Mouse (Mus musculus) hindbrain, embryonic 14.5 days (tissue): ENCODE measurements around the gene Mms19. TPM values are rescaled to one million over a fixed set of nuclear protein-coding genes. Genes with fewer than 3 reads are reported as not detected.
"Not testable (repeated sequence)": the region's sequence is repeated elsewhere in the genome, so short reads cannot be mapped to it uniquely, and the experiment has no call there.

ENCODE experiments used
- ATAC-seq: fragments of 200-750 bp; cut with Nextera tagmentation; 2 replicates; pipeline ENCODE4 v1.8.0; 2017; ENCODE audit warnings: moderate number of reproducible peaks, mild to moderate bottlenecking, moderate TSS enrichment, moderate library complexity; ENCODE audit not compliant: low FRiP score
- DNase-seq: peaks from one replicate; pipeline ENCODE4 v3.0.0-alpha.2; 2015; ENCODE audit warnings: low spot score
- H3K27ac ChIP-seq: fragments of 300-500 bp; sonication (generic); 2 replicates; pipeline ENCODE4 v1.5.1; 2014; ENCODE audit warnings: mild to moderate bottlenecking, moderate library complexity
- H3K27me3 ChIP-seq: fragments of 300-500 bp; sonication (generic); 2 replicates; pipeline ENCODE4 v1.6.1; 2014; ENCODE audit warnings: mild to moderate bottlenecking, low read length, mixed read lengths; ENCODE audit not compliant: control insufficient read depth, insufficient read depth
- H3K36me3 ChIP-seq: fragments of 300-500 bp; sonication (generic); replicated peaks from 2 replicates; pipeline ENCODE4 v1.6.1; 2014; ENCODE audit not compliant: control insufficient read depth, insufficient read depth
- H3K4me1 ChIP-seq: fragments of 300-500 bp; sonication (generic); replicated peaks from 2 replicates; pipeline ENCODE4 v1.6.1; 2014; ENCODE audit warnings: antibody characterized with exemption, low read length, mixed read lengths; ENCODE audit not compliant: control insufficient read depth, insufficient read depth
- H3K4me2 ChIP-seq: fragments of 300-500 bp; sonication (generic); replicated peaks from 2 replicates; pipeline ENCODE4 v1.6.1; 2014; ENCODE audit warnings: mild to moderate bottlenecking, moderate library complexity
- H3K4me3 ChIP-seq: fragments of 300-500 bp; sonication (generic); replicated peaks from 2 replicates; pipeline ENCODE4 v1.5.1; 2014; ENCODE audit warnings: mild to moderate bottlenecking, low read length
- H3K9ac ChIP-seq: fragments of 300-500 bp; sonication (generic); 2 replicates; pipeline ENCODE4 v1.6.1; 2014
- H3K9me3 ChIP-seq: fragments of 300-500 bp; sonication (generic); 2 replicates; pipeline ENCODE4 v1.6.1; 2016; ENCODE audit warnings: low read length; ENCODE audit not compliant: control insufficient read depth
- WGBS: fragments of 180-500 bp; shearing (Covaris S2); extraction: QIAGEN DNeasy Blood & Tissue Kit; methylation state at CpG from one replicate; pipeline ENCODE4 v1.1.7; 2014; 5-methylcytosine and 5-hydroxymethylcytosine counted together
- polyA plus RNA-seq: library from polyadenylated mRNA; unstranded; fragments of >200 nt; fragmentation: Nextera tagmentation; extraction: Ambion mirVana; gene quantifications from 2 replicates; pipeline ENCODE4 v1.2.1, GENCODE M21; 2014

The Mms19 gene
- polyA plus RNA-seq, 1 experiment from 2014 or later, result 31.6 TPM

GRCm38 (mm10) chr19:41920412-41921067, 60.4 kb downstream of the Mms19 start:
- Histone ChIP-seq H3K4me3 (no peak overlapping the region), H3K4me1 (no peaks in the 10 kb centered on the region), H3K27me3 (no peaks in the 10 kb centered on the region), H3K27ac (no peak overlapping the region), H3K9ac (no peak overlapping the region), H3K4me2 (no peak overlapping the region), H3K36me3 (peaks cover 81% of the 10 kb centered on the region), H3K9me3 (no peaks in the 10 kb centered on the region)
- no peak for ATAC-seq
- DNase-seq, result no peak
- 83% methylated on average over 5 of the region's 5 CpGs for WGBS

GRCm38 (mm10) chr19:41919471-41919870, 61.5 kb downstream of the Mms19 start:
- H3K27me3 ChIP-seq, result no peaks in the 10 kb centered on the region
- no peak overlapping the region for H3K9ac ChIP-seq
- no peaks in the 10 kb centered on the region for H3K4me1 ChIP-seq
- H3K27ac ChIP-seq, result no peak overlapping the region
- DNase-seq (no peak), ATAC-seq (no peak)
- H3K9me3 ChIP-seq, result no peaks in the 10 kb centered on the region
- no peak overlapping the region for H3K4me3 ChIP-seq
- peaks cover 75% of the 10 kb centered on the region for H3K36me3 ChIP-seq
- H3K4me2 ChIP-seq, result no peak overlapping the region
- WGBS, result 85% methylated on average over 4 of the region's 4 CpGs

- no peak for DNase-seq
- H3K36me3 ChIP-seq, result peaks cover 51% of the 10 kb centered on the region
- H3K27ac ChIP-seq, result no peak overlapping the region
- H3K4me1 ChIP-seq, result peaks cover 18% of the 10 kb centered on the region
- no peaks in the 10 kb centered on the region for H3K9me3 ChIP-seq
- no peak overlapping the region for H3K4me3 ChIP-seq
- ATAC-seq, result no peak
- H3K4me2 ChIP-seq, result no peak overlapping the region
- no peaks in the 10 kb centered on the region for H3K27me3 ChIP-seq
- WGBS, result 91% methylated on average over 4 of the region's 4 CpGs
- H3K9ac ChIP-seq, result no peak overlapping the region
Measured at GRCm38 (mm10) chr19:41916853-41917252, 64.1 kb downstream of the Mms19 start.

- Histone ChIP-seq H3K36me3 (peaks cover 35% of the 10 kb centered on the region), H3K27ac (no peak overlapping the region), H3K9me3 (no peaks in the 10 kb centered on the region), H3K4me2 (no peak overlapping the region), H3K9ac (no peak overlapping the region), H3K4me1 (peaks cover 18% of the 10 kb centered on the region), H3K4me3 (no peak overlapping the region), H3K27me3 (no peaks in the 10 kb centered on the region)
- WGBS, result 92% methylated on average over 3 of the region's 3 CpGs
- ATAC-seq (no peak), DNase-seq (no peak)
Measured at GRCm38 (mm10) chr19:41915294-41915693, 65.7 kb downstream of the Mms19 start.

GRCm38 (mm10) chr19:41914592-41914882, 66.4 kb downstream of the Mms19 start:
- Histone ChIP-seq H3K36me3 (peaks cover 29% of the 10 kb centered on the region), H3K4me1 (peaks cover 18% of the 10 kb centered on the region)
- not testable (repeated sequence) for H3K27ac ChIP-seq, DNase-seq, H3K9me3 ChIP-seq, H3K4me2 ChIP-seq, H3K4me3 ChIP-seq, ATAC-seq, H3K27me3 ChIP-seq, H3K9ac ChIP-seq

GRCm38 (mm10) chr19:41913774-41914591, 67.0 kb downstream of the Mms19 start:
- Histone ChIP-seq H3K4me1 (peaks cover 18% of the 10 kb centered on the region), H3K27me3 (no peaks in the 10 kb centered on the region), H3K9ac (peak overlapping the region; percentile 81), H3K4me2 (peak overlapping the region; percentile 85), H3K9me3 (no peaks in the 10 kb centered on the region), H3K27ac (no peak overlapping the region), H3K4me3 (peak overlapping the region; percentile 92), H3K36me3 (peaks cover 24% of the 10 kb centered on the region)
- DNase-seq (no peak), ATAC-seq (no peak)
- WGBS, result 47% methylated on average over 6 of the region's 6 CpGs

- Histone ChIP-seq H3K4me2 (peak overlapping the region; percentile 85), H3K4me3 (peak overlapping the region; percentile 92), H3K27ac (peak overlapping the region; percentile 92), H3K4me1 (peaks cover 18% of the 10 kb centered on the region), H3K36me3 (peaks cover 17% of the 10 kb centered on the region), H3K27me3 (no peaks in the 10 kb centered on the region), H3K9ac (peak overlapping the region; percentile 81), H3K9me3 (no peaks in the 10 kb centered on the region)
- DNase-seq, result peak; percentile 36
- ATAC-seq, result peak; percentile 73
- WGBS, result 1% methylated on average over 53 of the region's 53 CpGs
Measured at GRCm38 (mm10) chr19:41912121-41913080, 68.6 kb downstream of the Mms19 start.

- H3K4me3 ChIP-seq, result peak within 1 kb of the TSS; percentile 92
- no peaks in the 10 kb centered on the region for H3K9me3 ChIP-seq
- DNase-seq (peak; percentile 100), ATAC-seq (peak; percentile 94)
- peaks cover 8% of the 10 kb centered on the region for H3K36me3 ChIP-seq
- H3K4me1 ChIP-seq, result peaks cover 18% of the 10 kb centered on the region
- H3K27me3 ChIP-seq, result no peaks in the 10 kb centered on the region
- 6% methylated on average over 46 of the region's 54 CpGs for WGBS
- H3K27ac ChIP-seq, result peak within 1 kb of the TSS; percentile 92
- H3K4me2 ChIP-seq, result peak within 1 kb of the TSS; percentile 85
- H3K9ac ChIP-seq, result peak within 1 kb of the TSS; percentile 81
Measured at GRCm38 (mm10) chr19:41911178-41912073, 69.5 kb downstream of the Mms19 start, which contains the start of gene Pgam1. Gene Pgam1 (plus strand): TSS chr19:41911923.
